Mouse (Mus musculus) kidney, embryonic 16.5 days (tissue): ENCODE results near the gene Hmgb4. TPM values are rescaled to one million over a fixed set of nuclear protein-coding genes. Genes with fewer than 3 reads are reported as not detected.

Source experiments
- ATAC-seq: fragments of 200-750 bp; cut with Nextera tagmentation; 2 replicates; pipeline ENCODE4 v1.8.0; 2017; ENCODE audit warnings: moderate TSS enrichment; ENCODE audit not compliant: low FRiP score, low TSS enrichment
- H3K27ac ChIP-seq: fragments of 300-500 bp; sonication (generic); 2 replicates; pipeline ENCODE4 v1.5.1; 2014; ENCODE audit warnings: low read length
- H3K27me3 ChIP-seq: fragments of 300-500 bp; sonication (generic); 2 replicates; pipeline ENCODE4 v1.6.1; 2014; ENCODE audit warnings: low read length, control low read depth, mixed read lengths; ENCODE audit not compliant: insufficient read depth
- H3K36me3 ChIP-seq: fragments of 300-500 bp; sonication (generic); 2 replicates; pipeline ENCODE4 v1.6.1; 2014; ENCODE audit warnings: low read length, control low read depth, mixed read lengths; ENCODE audit not compliant: insufficient read depth
- H3K4me1 ChIP-seq: fragments of 300-500 bp; sonication (generic); 2 replicates; pipeline ENCODE4 v1.6.1; 2014; ENCODE audit warnings: low read length, control low read depth, mixed read lengths; ENCODE audit not compliant: insufficient read depth
- H3K4me2 ChIP-seq: fragments of 300-500 bp; sonication (generic); replicated peaks from 2 replicates; pipeline ENCODE4 v1.6.1; 2014; ENCODE audit warnings: low read depth, low read length
- H3K4me3 ChIP-seq: fragments of 300-500 bp; sonication (generic); 2 replicates; pipeline ENCODE4 v1.5.1; 2014; ENCODE audit warnings: mild to moderate bottlenecking, low read length
- H3K9ac ChIP-seq: fragments of 300-500 bp; sonication (generic); replicated peaks from 2 replicates; pipeline ENCODE4 v1.6.1; 2014; ENCODE audit warnings: low read length
- H3K9me3 ChIP-seq: fragments of 300-500 bp; sonication (generic); 2 replicates; pipeline ENCODE4 v1.6.1; 2016; ENCODE audit warnings: low read length, control low read depth
- WGBS: fragments of 180-500 bp; shearing (Covaris S2); extraction: QIAGEN DNeasy Blood & Tissue Kit; methylation state at CpG from one replicate; pipeline ENCODE4 v1.1.7; 2014; 5-methylcytosine and 5-hydroxymethylcytosine counted together
- polyA plus RNA-seq: library from polyadenylated mRNA; unstranded; fragments of >200 nt; fragmentation: Nextera tagmentation; extraction: Ambion mirVana; gene quantifications from 2 replicates; pipeline ENCODE4 v1.2.1, GENCODE M21; 2015

The Hmgb4 gene
- polyA plus RNA-seq = not detected in 2 replicates

- H3K4me2 ChIP-seq = no peak within 1 kb of the TSS
- no peak for ATAC-seq
- H3K4me1 ChIP-seq = no peaks in the 10 kb centered on the region
- no peaks in the 10 kb centered on the region for H3K36me3 ChIP-seq
- H3K4me3 ChIP-seq = no peak within 1 kb of the TSS
- H3K9ac ChIP-seq = no peak within 1 kb of the TSS
- H3K27ac ChIP-seq = no peak within 1 kb of the TSS
- no peaks in the 10 kb centered on the region for H3K9me3 ChIP-seq
- no peaks in the 10 kb centered on the region for H3K27me3 ChIP-seq
- 64% methylated on average over 8 of the region's 8 CpGs for WGBS
These were observed at the start of gene Hmgb4 for GRCm38 (mm10) chr4:128260907-128261560. Gene Hmgb4 (minus strand): TSS chr4:128260957.

DNA sequence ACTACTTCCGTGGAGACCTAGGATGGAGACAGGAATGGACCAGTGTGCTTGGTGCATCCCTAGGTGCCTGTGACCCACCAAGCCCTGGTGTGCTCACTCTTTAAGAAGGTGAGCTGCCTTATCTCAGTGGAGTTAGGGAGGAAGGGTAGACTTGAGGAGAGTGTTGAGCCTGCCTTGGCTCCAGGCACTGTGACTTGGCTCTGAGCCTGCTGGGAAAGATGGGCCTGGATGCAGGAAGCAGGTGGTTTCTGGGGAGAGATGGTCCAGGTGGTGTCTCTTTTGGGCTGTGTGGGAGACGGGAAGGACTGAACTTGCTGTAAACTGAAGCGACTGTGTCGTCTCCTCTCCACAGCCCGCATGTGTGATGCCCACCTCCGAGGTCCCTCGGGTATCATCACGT, 45.3 kb upstream of the Hmgb4 start:
- no peak overlapping the region for H3K9ac ChIP-seq
- 92% methylated on average over 8 of the region's 8 CpGs for WGBS
- H3K9me3 ChIP-seq = no peaks in the 10 kb centered on the region
- H3K36me3 ChIP-seq = no peaks in the 10 kb centered on the region
- no peak overlapping the region for H3K4me2 ChIP-seq
- H3K27me3 ChIP-seq = no peaks in the 10 kb centered on the region
- no peak overlapping the region for H3K4me3 ChIP-seq
- ATAC-seq = no peak
- H3K4me1 ChIP-seq = no peaks in the 10 kb centered on the region
- no peak overlapping the region for H3K27ac ChIP-seq

DNA sequence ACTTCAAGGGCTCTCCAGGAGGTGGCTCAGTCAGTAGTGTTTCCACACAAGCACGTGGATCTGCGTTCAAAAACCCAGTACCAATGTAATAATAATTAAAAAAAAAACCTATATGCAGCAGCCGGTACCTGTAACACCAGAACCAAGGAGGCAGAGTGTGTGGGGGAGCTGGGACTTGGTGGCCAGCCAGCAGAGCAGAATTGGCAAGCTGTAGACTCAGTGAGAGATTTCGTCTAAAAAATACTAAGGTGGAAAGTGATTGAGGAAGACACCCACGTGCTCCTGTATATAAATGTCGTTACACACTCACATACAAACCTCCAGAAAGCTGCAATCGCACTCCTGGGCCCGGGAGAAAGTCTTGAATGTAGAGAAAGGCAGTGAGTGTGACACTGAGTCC, 43.3 kb upstream of the Hmgb4 start:
- Histone ChIP-seq H3K9ac (no peak overlapping the region), H3K4me3 (no peak overlapping the region), H3K4me2 (no peak overlapping the region), H3K4me1 (no peaks in the 10 kb centered on the region), H3K9me3 (no peaks in the 10 kb centered on the region), H3K27me3 (no peaks in the 10 kb centered on the region), H3K27ac (no peak overlapping the region), H3K36me3 (no peaks in the 10 kb centered on the region)
- ATAC-seq = no peak
- WGBS = 69% methylated on average over 8 of the region's 8 CpGs

DNA sequence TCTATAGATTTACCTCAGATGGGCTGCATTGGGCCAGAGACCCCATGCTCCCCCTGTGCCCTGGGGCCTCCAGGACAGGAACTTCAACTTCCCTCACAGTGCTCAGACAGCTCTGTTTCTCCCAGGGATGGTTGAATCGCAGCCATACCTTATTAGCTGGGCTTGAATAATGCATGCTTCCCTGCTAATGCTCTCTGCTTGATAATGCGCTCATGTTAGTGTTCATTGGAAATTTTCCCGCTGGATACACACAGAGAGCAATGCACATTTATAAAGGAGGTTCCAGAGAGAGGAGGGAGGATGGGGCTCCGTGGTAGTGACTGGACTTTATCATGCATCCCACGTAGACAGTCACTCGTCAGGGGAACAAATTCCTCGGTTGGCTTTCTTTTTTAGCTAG, 27.3 kb upstream of the Hmgb4 start:
- H3K27me3 ChIP-seq = no peaks in the 10 kb centered on the region
- no peaks in the 10 kb centered on the region for H3K9me3 ChIP-seq
- H3K4me1 ChIP-seq = no peaks in the 10 kb centered on the region
- WGBS = 81% methylated on average over 7 of the region's 7 CpGs
- H3K4me2 ChIP-seq = no peak overlapping the region
- no peak for ATAC-seq
- no peaks in the 10 kb centered on the region for H3K36me3 ChIP-seq
- H3K4me3 ChIP-seq = no peak overlapping the region
- no peak overlapping the region for H3K9ac ChIP-seq
- H3K27ac ChIP-seq = no peak overlapping the region

GRCm38 (mm10) chr4:128285009-128285408, 24.3 kb upstream of the Hmgb4 start:
- Histone ChIP-seq H3K9ac (no peak overlapping the region), H3K9me3 (no peaks in the 10 kb centered on the region), H3K27ac (no peak overlapping the region), H3K4me1 (no peaks in the 10 kb centered on the region), H3K36me3 (no peaks in the 10 kb centered on the region), H3K4me2 (no peak overlapping the region), H3K4me3 (no peak overlapping the region), H3K27me3 (no peaks in the 10 kb centered on the region)
- no peak for ATAC-seq
- 44% methylated on average over 1 of the region's 1 CpGs for WGBS

GRCm38 (mm10) chr4:128275586-128275985, 14.8 kb upstream of the Hmgb4 start:
- Histone ChIP-seq H3K36me3 (no peaks in the 10 kb centered on the region), H3K9me3 (no peaks in the 10 kb centered on the region), H3K9ac (no peak overlapping the region), H3K27me3 (no peaks in the 10 kb centered on the region), H3K4me3 (no peak overlapping the region), H3K4me1 (peaks cover 3% of the 10 kb centered on the region; the same call in 1 of the 2 replicates), H3K4me2 (no peak overlapping the region), H3K27ac (no peak overlapping the region)
- ATAC-seq = no peak
- WGBS = 70% methylated on average over 6 of the region's 6 CpGs

DNA sequence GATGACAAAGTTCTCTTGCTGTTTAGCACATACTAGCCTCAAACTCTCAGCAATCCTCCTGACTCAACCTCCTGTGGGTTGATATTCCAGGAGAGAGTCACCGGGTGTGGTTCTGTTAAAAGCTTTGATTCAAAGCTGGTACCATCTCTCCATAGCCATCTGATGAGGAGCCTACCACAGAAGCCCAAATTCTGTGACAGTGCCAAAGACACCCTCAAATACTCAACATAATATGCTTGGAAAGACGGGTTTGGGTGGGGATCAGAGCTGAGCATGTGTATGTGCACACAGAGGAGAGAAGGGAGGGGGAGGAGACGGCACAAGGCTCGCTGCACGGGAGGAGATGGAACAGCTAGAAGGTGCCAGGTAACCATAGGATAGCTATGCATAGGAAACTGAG, 14.4 kb upstream of the Hmgb4 start:
- H3K36me3 ChIP-seq = no peaks in the 10 kb centered on the region
- no peak overlapping the region for H3K4me2 ChIP-seq
- H3K9me3 ChIP-seq = no peaks in the 10 kb centered on the region
- H3K27me3 ChIP-seq = no peaks in the 10 kb centered on the region
- H3K9ac ChIP-seq = no peak overlapping the region
- no peak overlapping the region for H3K27ac ChIP-seq
- no peak for ATAC-seq
- no peak overlapping the region for H3K4me3 ChIP-seq
- 76% methylated on average over 5 of the region's 5 CpGs for WGBS
- peaks cover 3% of the 10 kb centered on the region; the same call in 1 of the 2 replicates for H3K4me1 ChIP-seq

DNA sequence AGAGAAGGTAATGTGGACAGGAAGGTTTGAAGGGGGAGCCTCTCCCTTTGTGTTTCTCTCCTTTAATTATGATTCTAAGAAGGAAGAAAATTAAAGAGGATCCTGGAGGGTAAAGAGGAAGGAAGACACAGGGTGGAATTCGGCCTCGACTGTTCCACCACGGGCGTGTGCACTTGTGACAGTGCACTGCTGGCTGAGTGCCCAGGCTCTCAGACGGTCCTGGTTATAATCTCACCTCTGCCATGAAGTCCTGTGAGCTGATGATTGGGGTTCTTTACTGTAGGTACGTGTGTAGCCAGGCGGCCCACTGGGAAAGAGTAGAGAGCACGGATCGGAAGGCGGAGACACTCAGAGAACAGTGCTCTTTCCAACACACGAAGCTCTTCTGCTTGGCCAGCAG, 12.4 kb upstream of the Hmgb4 start:
- H3K27ac ChIP-seq = no peak overlapping the region
- 77% methylated on average over 11 of the region's 11 CpGs for WGBS
- no peak overlapping the region for H3K4me2 ChIP-seq
- no peak overlapping the region for H3K4me3 ChIP-seq
- H3K36me3 ChIP-seq = no peaks in the 10 kb centered on the region
- H3K9me3 ChIP-seq = no peaks in the 10 kb centered on the region
- H3K27me3 ChIP-seq = no peaks in the 10 kb centered on the region
- peaks cover 3% of the 10 kb centered on the region; the same call in 1 of the 2 replicates for H3K4me1 ChIP-seq
- ATAC-seq = no peak
- H3K9ac ChIP-seq = no peak overlapping the region

GRCm38 (mm10) chr4:128272501-128272900, 11.7 kb upstream of the Hmgb4 start:
- H3K36me3 ChIP-seq = no peaks in the 10 kb centered on the region
- no peak for ATAC-seq
- no peak overlapping the region for H3K4me3 ChIP-seq
- H3K9ac ChIP-seq = no peak overlapping the region
- H3K9me3 ChIP-seq = no peaks in the 10 kb centered on the region
- H3K4me1 ChIP-seq = peaks cover 3% of the 10 kb centered on the region; the same call in 1 of the 2 replicates
- no peaks in the 10 kb centered on the region for H3K27me3 ChIP-seq
- H3K4me2 ChIP-seq = no peak overlapping the region
- WGBS = 65% methylated on average over 6 of the region's 6 CpGs
- H3K27ac ChIP-seq = no peak overlapping the region

DNA sequence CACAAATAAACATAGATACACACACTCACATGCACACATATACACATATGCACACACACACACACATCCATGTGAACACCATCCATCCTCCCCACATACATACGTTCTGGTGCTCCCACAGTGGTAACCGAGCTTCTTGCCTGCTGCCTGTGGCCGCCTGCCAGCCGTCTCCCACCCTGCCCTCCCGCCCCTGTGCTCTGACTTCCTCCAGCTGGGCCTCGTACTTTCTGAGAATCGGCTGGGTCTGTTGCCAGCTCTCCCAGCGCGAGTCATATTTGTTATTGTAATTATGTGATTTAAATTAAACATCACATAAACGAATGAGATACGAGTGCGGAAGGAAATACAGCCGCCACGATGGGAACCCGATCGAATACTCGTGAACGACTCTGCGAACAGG, 10.2 kb upstream of the Hmgb4 start:
- Histone ChIP-seq H3K4me3 (no peak overlapping the region), H3K9me3 (no peaks in the 10 kb centered on the region), H3K9ac (no peak overlapping the region), H3K36me3 (no peaks in the 10 kb centered on the region), H3K27me3 (no peaks in the 10 kb centered on the region), H3K4me1 (peaks cover 3% of the 10 kb centered on the region; the same call in 1 of the 2 replicates), H3K4me2 (no peak overlapping the region; the same call in 1 of the 2 replicates), H3K27ac (no peak overlapping the region)
- 0 out of 2 replicates have a peak, but pooled peaks have one; percentile 33 for ATAC-seq
- 53% methylated on average over 19 of the region's 19 CpGs for WGBS
